Mouse (Mus musculus) liver, embryonic 14.5 days (tissue): Measurements from ENCODE around the gene Hopx. TPM values are rescaled to one million over a fixed set of nuclear protein-coding genes. Genes with fewer than 3 reads are reported as not detected.

Experiments used
- ATAC-seq: fragments of 200-750 bp; cut with Nextera tagmentation; 2 replicates; pipeline ENCODE4 v1.8.0; 2017; ENCODE audit warnings: moderate number of reproducible peaks, mild to moderate bottlenecking, moderate library complexity; ENCODE audit not compliant: insufficient read depth
- DNase-seq, 3 experiments: peaks; one replicate each; pipeline ENCODE4 v3.0.0-alpha.2; 2012 to 2013; ENCODE audit warnings: low read depth in 3 of 3, low spot score in 3 of 3
- H3K27ac ChIP-seq: fragments of 300-500 bp; sonication (generic); 2 replicates; pipeline ENCODE4 v1.5.1; 2014; ENCODE audit warnings: moderate library complexity, mild to moderate bottlenecking, control low read depth, inconsistent platforms
- H3K27me3 ChIP-seq: fragments of 300-500 bp; sonication (generic); 2 replicates; pipeline ENCODE4 v1.6.1; 2014; ENCODE audit warnings: mild to moderate bottlenecking, low read length, moderate library complexity; ENCODE audit not compliant: control insufficient read depth, insufficient read depth
- H3K36me3 ChIP-seq: fragments of 300-500 bp; sonication (generic); replicated peaks from 2 replicates; pipeline ENCODE4 v1.6.1; 2014; ENCODE audit warnings: low read depth; ENCODE audit not compliant: control insufficient read depth, insufficient read depth
- H3K4me1 ChIP-seq, 2 experiments: fragments of 200-500 bp in 1 of 2; fragments of 300-500 bp in 1 of 2; sonication (generic) in 1 of 2; replicated peaks; 2 replicates each; pipeline ENCODE4 v1.6.1; 2012 to 2014; ENCODE audit warnings: antibody characterized with exemption in 1 of 2, inconsistent platforms in 1 of 2, low read length in 1 of 2; ENCODE audit not compliant: control insufficient read depth in 2 of 2, insufficient read depth in 2 of 2
- H3K4me2 ChIP-seq: fragments of 300-500 bp; sonication (generic); 2 replicates; pipeline ENCODE4 v1.6.1; 2014; ENCODE audit warnings: low read depth, mild to moderate bottlenecking, control low read depth, moderate library complexity
- H3K4me3 ChIP-seq, 2 experiments: fragments of 200-500 bp in 1 of 2; fragments of 300-500 bp in 1 of 2; sonication (generic) in 1 of 2; 2 replicates each; pipeline ENCODE4 v1.5.1; 2012 to 2014; ENCODE audit warnings: low read depth in 2 of 2, low read length in 2 of 2, mild to moderate bottlenecking in 2 of 2, control low read depth in 1 of 2, inconsistent platforms in 1 of 2, moderate library complexity in 1 of 2; ENCODE audit not compliant: insufficient read depth in 1 of 2
- H3K9ac ChIP-seq: fragments of 300-500 bp; sonication (generic); replicated peaks from 2 replicates; pipeline ENCODE4 v1.6.1; 2014; ENCODE audit warnings: mild to moderate bottlenecking, control low read depth, moderate library complexity
- H3K9me3 ChIP-seq: fragments of 300-500 bp; sonication (generic); 2 replicates; pipeline ENCODE4 v1.6.1; 2016; ENCODE audit warnings: low read length, mixed read lengths; ENCODE audit not compliant: control insufficient read depth
- CTCF ChIP-seq: IDR thresholded peaks from 2 replicates; pipeline ENCODE4 v1.5.1; 2016; ENCODE audit warnings: antibody characterized with exemption, low read depth, control low read depth
- EP300 ChIP-seq: IDR thresholded peaks from 2 replicates; pipeline ENCODE4 v1.6.1; 2016; ENCODE audit warnings: antibody characterized with exemption, low read depth
- WGBS: fragments of 180-500 bp; shearing (Covaris S2); extraction: QIAGEN DNeasy Blood & Tissue Kit; methylation state at CpG from one replicate; pipeline ENCODE4 v1.1.7; 2014; ENCODE audit not compliant: insufficient replicate concordance; 5-methylcytosine and 5-hydroxymethylcytosine counted together
- polyA plus RNA-seq, 2 experiments: library from polyadenylated mRNA; depleted of rRNA in 1 of 2; stranded (reverse) in 1 of 2; unstranded in 1 of 2; fragments of >200 nt; fragmentation: Nextera tagmentation in 1 of 2; extraction: Ambion mirVana in 1 of 2; gene quantifications; 2 replicates each; pipeline versions ENCODE4 v1.2.1 to v1.2.3; 2012 to 2014

The Hopx gene
- polyA plus RNA-seq, 2 experiments, result 0.19 to 0.74 TPM

- ATAC-seq, result peak; percentile 87
- Histone ChIP-seq H3K4me3 (no peak overlapping the region), H3K36me3 (no peaks in the 10 kb centered on the region), H3K9me3 (no peaks in the 10 kb centered on the region), H3K27me3 (no peaks in the 10 kb centered on the region), H3K4me1 (peaks cover 0 to 36% of the 10 kb centered on the region in 2 experiments; a peak in 3 of 4 replicates), H3K4me2 (peak overlapping the region; percentile 22), H3K27ac (no peak overlapping the region), H3K9ac (no peak overlapping the region)
- peak; percentile 55 to 59 (median 59) for DNase-seq
- TF ChIP-seq CTCF (no peak), EP300 (peak; percentile 66)
- WGBS, result 17% methylated on average over 4 of the region's 4 CpGs
These were observed 19.5 kb upstream of the Hopx start for GRCm38 (mm10) chr5:77134465-77134864.

GRCm38 (mm10) chr5:77133960-77134359, 19.0 kb upstream of the Hopx start:
- Histone ChIP-seq H3K4me2 (peak overlapping the region; percentile 18), H3K4me3 (no peak overlapping the region), H3K9ac (no peak overlapping the region), H3K27me3 (no peaks in the 10 kb centered on the region), H3K27ac (no peak overlapping the region), H3K9me3 (no peaks in the 10 kb centered on the region), H3K4me1 (peaks cover 0 to 38% of the 10 kb centered on the region in 2 experiments; a peak in 3 of 4 replicates), H3K36me3 (no peaks in the 10 kb centered on the region)
- DNase-seq (no peak), ATAC-seq (no peak)
- WGBS, result 61% methylated on average over 5 of the region's 5 CpGs
- no peak for TF ChIP-seq CTCF
- no peak for TF ChIP-seq EP300

GRCm38 (mm10) chr5:77132457-77133135, 17.7 kb upstream of the Hopx start:
- no peak overlapping the region for H3K27ac ChIP-seq
- no peak for TF ChIP-seq EP300
- no peak for TF ChIP-seq CTCF

GRCm38 (mm10) chr5:77131879-77132278, 17.0 kb upstream of the Hopx start:
- Histone ChIP-seq H3K36me3 (no peaks in the 10 kb centered on the region), H3K27me3 (no peaks in the 10 kb centered on the region), H3K4me2 (no peak overlapping the region), H3K4me3 (no peak overlapping the region), H3K9ac (no peak overlapping the region), H3K9me3 (no peaks in the 10 kb centered on the region), H3K27ac (no peak overlapping the region), H3K4me1 (peaks cover 0 to 38% of the 10 kb centered on the region in 2 experiments; a peak in 3 of 4 replicates)
- ATAC-seq (no peak), DNase-seq (no peak)
- WGBS, result 75% methylated on average over 8 of the region's 8 CpGs
- TF ChIP-seq CTCF, result no peak
- no peak for TF ChIP-seq EP300

More at GRCm38 (mm10) chr5:77132457-77133135, 17.7 kb upstream of the Hopx start:
- Histone ChIP-seq H3K9ac (no peak overlapping the region), H3K9me3 (no peaks in the 10 kb centered on the region), H3K4me3 (no peak overlapping the region), H3K4me1 (peaks cover 0 to 38% of the 10 kb centered on the region in 2 experiments; a peak in 3 of 4 replicates), H3K36me3 (no peaks in the 10 kb centered on the region), H3K4me2 (no peak overlapping the region), H3K27me3 (no peaks in the 10 kb centered on the region)
- WGBS, result 55% methylated on average over 2 of the region's 2 CpGs
- ATAC-seq (no peak), DNase-seq (no peak)

GRCm38 (mm10) chr5:77130310-77131020, 15.5 kb upstream of the Hopx start:
- no peak for ATAC-seq
- no peak overlapping the region for H3K9ac ChIP-seq
- no peak overlapping the region for H3K27ac ChIP-seq
- no peak overlapping the region for H3K4me3 ChIP-seq
- TF ChIP-seq CTCF (no peak), EP300 (no peak)
- H3K27me3 ChIP-seq, result no peaks in the 10 kb centered on the region
- peaks cover 0 to 38% of the 10 kb centered on the region in 2 experiments; a peak in 3 of 4 replicates for H3K4me1 ChIP-seq
- no peak overlapping the region for H3K4me2 ChIP-seq
- DNase-seq, result no peak
- H3K9me3 ChIP-seq, result no peaks in the 10 kb centered on the region
- 59% methylated on average over 16 of the region's 16 CpGs for WGBS
- H3K36me3 ChIP-seq, result no peaks in the 10 kb centered on the region
